Mouse (Mus musculus): ENCODE measurements around the gene Atf4. TPM values are rescaled to one million over a fixed set of nuclear protein-coding genes. Genes with fewer than 3 reads are reported as not detected.

The Atf4 gene
- total RNA-seq, 2 experiments from 2014 or later: 263 to 281 TPM

DNA sequence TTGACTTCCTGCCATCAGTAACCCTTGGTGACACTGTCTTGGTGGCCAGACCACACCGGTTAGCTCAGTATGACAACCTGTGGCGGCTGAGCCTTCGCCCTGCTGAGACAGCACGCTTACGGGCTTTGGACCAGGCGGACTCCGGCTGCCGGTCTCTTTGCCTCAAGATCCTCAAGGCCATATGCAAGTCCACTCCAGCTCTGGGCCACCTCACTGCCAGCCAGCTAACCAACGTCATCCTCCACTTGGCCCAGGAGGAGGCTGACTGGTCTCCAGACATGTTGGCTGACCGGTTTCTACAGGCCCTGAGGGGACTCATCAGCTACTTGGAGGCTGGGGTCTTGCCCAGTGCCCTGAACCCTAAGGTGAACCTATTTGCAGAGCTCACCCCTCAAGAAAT, 5.3 kb upstream of the Atf4 start:
- peak in 1 of 2 experiments; percentile 54 for DNase-seq

DNA sequence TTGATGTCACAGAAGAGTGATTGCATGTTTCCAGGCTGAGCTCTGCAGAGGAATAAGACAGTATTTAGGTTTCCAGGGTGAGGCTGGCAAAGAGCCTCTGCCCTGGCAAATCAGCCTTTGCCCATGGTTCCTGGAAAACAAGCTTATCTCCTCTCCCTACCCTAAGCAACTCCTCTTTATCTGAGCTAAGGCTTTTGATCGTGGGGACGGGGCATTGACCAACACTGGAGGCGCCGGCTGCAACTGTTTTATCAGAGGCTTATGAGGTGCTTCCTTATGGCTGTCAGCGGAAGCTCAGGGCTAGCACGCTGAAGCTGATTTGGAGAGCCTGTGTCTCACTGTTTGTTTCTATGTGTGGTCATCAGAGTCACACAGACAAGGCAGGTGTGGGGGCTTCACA, 4.4 kb upstream of the Atf4 start:
- no peak for DNase-seq

DNA sequence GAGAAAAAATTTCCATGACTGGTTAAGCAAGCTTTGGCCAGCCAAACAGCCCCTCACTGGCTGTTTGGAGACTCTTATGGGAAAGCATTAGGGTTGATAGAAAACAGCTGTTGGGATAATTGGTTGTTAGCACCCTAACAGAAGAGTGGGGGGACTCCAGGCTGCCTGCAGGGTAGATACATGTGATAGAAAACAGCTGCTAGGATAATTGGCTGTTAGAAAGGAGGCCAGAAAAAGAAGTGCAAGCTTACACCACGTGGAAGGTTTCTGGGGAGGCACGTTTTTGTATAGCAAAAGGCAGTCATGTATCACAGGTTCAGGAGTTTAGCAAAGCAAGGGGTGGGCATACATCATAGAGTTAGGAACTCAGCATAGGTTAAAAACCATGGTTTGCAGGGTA, 1.5 kb upstream of the Atf4 start:
- no peak for DNase-seq

DNA sequence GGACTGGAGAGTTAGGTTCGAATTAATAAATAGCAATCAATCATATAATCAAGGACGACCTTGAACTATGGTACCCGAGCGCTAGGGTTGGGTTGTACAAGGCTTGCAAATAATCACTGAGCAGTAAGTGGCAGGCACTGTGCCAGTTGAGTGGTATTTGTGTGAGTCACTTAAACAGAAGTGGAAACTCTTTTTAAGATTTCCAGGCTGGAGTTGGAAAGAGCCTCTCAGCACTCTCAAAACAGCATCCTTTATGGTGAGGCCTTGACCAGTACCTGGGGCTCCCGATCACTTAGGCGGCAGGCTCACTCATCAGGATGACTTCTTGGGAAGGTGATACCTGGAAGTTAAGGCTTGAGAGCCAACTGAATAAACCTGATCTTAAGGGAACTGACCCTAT, 777 bp upstream of the Atf4 start:
- DNase-seq: peak; percentile 84 to 86

DNA sequence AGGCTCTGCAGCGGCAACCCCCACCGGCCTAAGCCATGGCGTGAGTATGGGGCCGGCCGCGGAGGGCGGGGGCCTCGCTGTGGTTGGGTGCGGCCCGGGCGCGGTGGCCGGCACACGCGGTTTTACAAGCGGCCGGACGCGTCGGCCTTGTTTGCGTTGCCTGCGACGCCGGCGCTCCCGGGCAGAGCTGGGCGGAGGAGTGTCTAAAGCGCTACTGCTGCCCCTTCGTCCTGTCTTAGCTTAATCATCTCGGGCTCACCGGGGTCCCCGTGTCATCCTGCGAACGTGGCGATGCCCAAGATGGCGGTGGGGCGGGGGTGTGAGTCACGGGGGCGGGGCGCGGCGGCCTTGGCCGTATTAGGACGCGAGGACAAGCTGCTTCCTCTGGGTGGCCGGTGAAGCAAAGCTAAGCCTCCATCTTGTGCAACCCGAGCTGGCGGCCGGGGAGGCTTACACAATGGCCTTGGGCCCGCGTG, 700 bp downstream of the Atf4 start:
- peak; percentile 91 to 93 for DNase-seq

DNA sequence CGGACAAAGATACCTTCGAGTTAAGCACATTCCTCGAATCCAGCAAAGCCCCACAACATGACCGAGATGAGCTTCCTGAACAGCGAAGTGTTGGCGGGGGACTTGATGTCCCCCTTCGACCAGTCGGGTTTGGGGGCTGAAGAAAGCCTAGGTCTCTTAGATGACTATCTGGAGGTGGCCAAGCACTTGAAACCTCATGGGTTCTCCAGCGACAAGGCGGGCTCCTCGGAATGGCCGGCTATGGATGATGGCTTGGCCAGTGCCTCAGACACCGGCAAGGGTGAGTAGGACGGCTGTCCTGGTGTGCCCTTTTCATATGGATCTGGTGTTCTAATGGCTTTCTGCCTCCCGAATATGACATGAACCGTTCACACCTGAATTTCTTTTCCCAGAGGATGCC, 1.3 kb downstream of the Atf4 start:
- no peak for DNase-seq

DNA sequence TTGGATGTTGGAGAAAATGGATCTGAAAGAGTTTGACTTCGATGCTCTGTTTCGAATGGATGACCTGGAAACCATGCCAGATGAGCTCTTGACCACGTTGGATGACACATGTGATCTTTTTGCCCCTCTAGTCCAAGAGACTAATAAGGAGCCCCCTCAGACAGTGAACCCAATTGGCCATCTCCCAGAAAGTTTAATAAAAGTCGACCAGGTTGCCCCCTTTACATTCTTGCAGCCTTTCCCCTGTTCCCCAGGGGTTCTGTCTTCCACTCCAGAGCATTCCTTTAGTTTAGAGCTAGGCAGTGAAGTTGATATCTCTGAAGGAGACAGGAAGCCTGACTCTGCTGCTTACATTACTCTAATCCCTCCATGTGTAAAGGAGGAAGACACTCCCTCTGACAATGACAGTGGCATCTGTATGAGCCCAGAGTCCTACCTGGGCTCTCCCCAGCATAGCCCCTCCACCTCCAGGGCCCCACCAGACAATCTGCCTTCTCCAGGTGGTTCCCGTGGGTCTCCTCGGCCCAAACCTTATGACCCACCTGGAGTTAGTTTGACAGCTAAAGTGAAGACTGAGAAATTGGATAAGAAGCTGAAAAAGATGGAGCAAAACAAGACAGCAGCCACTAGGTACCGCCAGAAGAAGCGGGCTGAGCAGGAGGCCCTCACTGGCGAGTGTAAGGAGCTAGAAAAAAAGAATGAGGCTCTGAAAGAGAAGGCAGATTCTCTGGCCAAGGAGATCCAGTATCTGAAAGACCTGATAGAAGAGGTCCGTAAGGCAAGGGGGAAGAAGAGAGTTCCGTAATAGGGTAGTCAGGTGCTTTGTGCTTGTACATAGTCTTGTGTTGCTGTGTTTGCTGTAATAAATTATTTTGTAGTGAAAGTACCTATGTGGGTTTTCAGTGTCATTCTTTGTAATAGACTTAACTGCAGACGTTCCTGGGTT, 1.9 kb downstream of the Atf4 start:
- DNase-seq: no peak

DNA sequence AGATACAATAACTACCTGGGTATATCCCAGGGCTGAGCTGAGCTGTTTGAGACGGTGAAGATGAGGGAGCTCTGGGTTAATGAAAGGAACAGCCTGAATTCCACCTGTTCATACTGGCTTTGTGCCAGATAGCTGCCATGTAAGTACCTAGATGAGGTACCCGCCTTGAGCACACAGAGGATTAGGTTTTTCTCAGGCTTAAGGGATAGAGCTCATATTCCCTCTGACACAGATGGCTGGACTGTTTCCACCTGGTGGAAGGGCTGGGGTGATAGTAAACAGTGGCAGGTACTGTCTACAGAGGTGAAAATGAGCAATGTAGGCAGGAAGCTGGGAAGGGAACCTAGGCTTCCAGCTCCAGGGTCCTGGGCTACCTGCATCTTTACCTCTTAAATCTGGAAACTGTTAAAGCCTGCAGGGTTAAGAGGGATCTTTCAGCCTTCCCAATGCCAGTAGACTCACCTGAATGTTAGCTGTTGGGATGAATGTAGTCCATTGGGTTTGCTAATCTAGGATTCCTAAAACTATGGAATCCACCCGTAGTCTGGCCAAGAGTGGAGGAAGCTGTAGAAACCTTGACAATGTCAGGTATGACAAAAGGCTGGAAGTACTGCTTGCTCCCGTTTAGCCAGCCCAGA, 2.7 kb downstream of the Atf4 start:
- DNase-seq: no peak

DNA sequence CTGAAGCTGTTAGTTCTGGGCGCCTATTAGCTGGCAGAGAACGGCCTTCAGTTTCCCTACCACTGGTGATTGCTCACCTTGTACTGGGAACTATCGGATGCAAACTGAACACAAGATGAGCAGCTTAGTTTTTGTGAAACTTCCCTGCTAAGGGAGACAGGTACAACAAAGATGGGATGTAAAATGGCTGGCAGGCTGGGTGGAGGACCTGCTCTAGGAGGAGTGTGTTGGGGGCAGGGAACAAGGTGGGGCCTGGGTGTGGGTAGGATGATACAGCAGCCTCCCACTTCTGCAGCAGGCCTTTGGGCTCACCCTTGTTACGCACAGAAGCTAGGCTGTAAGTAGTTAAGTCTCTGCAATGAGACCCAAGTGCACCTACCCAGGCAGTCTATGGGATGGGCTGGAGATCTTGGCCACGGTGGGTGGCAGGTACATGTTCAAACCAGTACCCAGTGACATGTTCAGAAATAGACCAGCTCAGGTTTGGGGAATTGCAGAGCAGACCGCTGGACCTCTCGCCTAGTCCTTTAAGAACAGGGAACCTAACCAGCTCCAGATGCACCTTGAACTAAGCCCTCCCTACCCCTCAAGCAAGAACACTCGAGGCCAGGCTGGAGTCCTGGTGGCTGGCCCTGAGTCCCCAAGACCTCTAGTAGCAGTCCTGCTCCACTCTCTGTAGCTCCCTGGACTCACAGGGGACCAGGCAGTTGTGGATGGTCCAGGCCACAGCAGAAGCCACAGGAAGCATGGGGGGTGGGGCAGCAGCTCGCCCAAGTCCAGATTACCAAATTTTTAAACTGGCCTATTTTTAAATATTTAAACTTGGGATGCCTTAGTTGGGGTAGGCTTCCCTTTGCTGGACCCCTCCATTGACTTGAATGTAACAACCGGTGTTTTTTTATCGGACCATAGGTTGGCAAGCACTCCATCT, 3.5 kb downstream of the Atf4 start:
- peak; percentile 29 to 37 for DNase-seq

DNA sequence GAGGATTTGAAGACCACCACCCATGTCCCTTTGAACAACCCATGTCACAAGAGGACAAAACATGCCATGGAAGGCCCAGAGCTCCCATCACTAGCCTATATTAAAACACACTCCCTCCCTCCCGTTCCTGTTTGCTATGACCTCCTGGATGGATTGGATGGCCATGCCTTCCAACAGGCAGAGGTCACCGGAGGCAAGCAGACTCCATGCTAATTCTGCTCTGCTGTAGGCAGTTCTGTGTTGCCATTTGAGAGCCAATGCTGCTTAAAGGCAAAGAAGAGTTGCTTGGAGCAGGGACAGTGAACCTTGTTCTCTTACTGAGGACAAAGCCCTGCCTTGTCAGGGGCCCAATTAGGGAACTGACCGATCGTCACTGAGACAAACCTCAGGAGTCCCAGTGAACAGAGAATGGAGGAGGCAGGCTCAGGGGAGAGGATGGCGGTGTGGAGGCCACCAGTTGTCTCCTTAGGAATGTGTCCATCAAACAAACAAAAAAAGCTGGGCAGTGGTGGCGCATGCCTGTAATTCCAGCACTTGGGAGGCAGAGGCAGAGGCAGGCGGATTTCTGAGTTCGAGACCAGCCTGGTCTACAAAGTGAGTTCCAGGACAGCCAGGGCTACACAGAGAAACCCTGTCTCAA, 4.5 kb downstream of the Atf4 start:
- DNase-seq: no peak

DNA sequence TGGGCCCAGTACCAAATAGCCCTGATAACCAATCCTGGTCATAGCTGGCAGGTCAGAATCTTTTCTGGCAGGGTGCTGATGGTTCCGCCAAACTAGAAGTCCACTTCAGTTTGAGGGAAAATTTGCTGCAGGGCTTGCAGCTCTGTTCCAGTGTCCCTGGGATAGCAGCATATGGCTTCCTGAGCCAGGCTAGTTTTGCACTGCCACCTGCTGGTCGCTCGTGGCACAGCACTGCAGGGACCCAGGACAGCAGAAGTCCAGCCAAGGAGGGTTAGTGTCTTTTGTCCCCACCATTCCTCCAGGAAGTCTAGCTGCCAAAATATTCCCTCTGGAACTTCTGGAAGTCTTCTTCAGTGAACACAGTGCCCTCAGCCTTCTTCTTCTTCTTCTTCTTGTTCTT, 5.7 kb downstream of the Atf4 start:
- DNase-seq: peak; percentile 86 to 89

DNA sequence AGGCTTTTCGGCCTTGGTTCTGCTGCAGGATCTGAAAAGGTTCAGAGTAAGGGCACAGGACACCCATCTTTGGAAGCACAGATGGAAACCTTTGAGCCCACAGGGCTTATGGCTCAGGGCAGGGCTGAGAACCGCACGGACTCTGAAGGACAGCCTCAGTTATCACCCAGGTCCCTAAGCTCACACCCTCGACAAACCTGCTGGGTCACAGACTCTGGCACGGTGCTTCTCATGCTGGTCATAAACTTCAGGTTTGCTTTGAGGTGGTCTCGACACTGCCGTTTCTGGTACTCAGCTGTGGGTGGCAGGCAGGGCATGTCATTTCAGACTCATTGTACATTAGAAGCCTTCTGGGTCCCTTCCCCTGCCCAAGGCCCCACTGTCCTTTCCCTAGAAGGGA, 6.1 kb downstream of the Atf4 start:
- no peak for DNase-seq

DNA sequence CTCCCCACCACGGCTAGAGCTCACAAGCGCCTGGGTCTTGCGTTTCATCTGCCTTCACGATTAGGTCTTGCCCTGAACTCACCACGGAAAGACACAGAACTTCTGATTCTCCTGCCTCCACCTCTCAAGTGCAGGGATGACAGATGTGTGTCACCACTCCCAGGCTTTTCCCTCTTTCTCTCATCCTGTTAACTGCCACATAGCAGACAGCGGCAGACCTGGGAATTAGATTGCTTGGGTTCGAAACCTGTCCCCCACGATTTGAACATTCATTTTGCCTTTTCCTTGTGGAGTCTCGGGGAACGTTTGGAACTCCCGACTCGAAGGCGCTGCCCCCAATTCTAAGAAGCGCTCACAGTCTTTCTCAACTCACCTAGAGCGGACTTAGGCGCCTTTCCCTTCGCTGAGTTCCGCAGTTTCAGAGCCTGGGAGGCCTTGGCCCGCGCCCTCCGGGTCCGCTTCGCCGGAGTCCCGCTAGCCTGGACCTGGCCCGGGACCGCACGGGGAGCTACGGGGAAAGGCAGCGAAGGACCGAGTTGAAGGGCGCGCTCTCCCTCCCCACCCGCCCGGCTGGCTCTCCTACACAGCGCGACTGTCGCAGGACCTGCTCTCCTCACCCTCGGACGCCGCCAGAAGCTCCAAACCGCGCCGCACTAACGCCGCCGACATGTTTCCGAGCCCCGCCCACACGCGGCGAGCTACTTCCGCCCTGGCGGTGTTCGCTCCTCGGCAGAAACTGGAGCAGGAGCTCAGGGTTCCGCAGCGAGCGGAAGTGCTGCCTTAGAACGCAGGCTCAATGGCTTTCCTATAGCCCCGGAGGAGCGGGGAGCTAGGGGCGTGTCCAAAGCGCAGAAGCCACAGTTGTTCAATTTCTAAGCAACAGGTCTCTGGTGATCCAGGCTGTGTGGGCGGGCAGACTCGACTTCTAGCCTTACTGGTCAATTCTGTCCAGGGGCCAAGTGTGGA, 8.9 kb downstream of the Atf4 start, which contains the start of gene Rps19bp1:
Gene Rps19bp1, minus strand, starts transcription at position 706 of the 966 bp plus-strand sequence.
- DNase-seq: peak; percentile 92

DNA sequence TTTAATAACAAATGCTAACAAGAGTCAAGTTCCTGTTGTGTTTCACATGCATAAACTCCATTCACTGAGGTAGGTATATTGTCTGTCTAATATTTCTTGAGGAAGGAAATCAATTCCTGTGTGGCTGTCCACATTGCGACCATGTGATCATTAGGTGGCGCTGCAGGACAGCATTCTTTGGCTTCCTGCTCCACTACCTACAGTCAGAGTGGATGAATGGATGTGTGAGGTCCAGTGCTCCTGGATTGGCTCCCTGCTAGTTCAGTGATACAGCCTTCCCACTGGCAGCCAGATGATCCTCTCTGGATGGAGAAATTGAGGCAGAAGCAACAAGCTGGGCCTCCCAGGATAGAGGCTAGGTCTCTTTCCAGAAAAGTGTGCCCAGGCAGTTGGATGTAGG, 11.3 kb downstream of the Atf4 start:
- DNase-seq: peak; percentile 80 to 84

DNA sequence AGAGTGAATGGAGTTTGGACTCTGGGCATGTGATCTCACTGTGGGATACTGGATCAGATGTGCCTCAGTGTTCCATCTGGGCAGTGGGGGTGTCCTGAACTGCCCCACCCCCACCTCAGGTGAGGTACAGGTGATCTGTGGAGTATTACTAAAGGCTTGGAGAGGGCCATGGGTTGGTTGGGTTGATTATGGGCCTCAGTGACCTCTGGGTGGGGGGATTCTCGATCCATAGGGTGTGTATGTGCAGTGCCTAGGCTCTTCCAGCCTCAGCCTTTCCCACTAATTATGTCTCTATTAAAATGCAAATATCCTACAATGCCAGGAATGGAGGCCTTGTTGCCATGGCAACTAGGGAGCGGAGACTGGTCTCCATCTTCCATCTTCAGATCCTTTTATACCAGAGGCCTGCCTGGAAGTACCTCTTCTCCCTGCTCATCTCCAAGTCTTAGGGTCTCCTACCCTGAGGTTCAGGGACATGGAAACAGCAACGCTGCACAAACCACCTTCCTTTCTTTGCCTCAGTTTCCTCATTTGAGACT, 16.9 kb downstream of the Atf4 start:
- DNase-seq: no peak

DNA sequence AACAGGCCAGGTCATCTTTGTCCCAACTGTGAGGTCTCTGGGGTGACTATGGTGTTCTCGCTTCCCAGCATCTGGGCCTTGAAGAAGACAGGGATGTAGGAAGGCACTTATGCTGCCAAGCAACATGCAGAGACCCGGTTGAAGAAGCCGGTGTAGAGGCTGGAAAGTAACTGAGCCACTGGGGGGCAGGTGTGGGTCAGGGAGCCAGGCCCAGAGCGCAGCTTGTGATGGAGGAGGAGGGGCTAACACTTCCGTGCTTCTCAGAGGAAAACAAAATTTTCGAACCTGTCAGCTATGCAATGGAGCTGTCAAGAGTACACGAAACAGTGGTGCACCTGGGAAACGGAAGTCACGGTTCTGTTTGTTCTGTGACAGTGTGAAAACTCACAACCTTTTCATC, 22.1 kb downstream of the Atf4 start:
- DNase-seq: no peak

DNA sequence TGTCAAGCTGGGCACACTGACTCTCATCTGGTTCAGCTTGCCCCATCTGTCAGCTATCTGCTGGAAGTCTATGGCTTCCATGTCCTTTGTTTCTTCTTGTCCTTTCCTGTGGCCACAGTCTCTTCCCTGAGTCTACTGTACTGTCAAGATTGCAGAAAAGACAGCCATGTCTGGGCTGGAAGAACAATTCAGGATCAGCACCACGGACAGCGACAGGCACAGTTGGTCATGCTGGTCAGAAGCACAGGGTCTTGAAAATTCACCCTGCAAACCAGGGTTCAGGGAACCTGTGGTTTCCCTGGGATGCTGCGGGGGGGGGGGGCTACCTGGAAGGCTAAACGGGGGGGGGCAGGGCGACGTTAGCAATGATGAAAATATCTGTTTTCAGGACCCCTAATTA, 22.6 kb downstream of the Atf4 start:
- DNase-seq: peak; percentile 77 to 78

DNA sequence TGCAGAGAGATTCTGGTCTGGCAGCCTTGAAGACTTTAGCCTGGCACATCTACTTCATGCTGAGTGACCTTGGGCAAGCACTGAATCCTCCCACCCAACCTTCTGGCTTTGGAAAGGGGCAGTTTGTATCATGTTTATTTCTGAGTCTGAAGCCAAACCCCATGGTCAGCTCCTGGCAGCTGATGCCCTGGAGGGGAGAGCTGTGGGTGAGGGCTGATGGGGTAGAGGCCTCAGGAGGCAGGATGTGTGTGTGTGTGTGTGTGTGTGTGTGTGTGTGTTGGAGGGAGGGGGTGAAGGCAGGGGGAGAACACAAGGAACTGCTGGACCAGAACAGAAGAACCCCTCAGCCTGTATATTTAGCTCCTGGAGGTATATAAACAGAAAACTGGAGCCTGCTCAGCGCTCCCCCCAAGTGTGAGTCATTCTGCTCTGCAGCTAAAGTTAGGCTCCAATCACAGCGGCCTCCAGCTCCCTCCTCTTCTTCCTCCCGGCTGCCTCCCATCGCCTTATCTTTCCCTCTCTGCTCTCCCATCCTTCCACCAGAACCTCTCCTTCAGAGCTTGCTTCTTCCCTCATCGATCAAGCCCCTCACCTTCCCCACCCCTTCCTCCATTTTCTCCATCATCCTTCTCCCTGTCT, 23.3 kb downstream of the Atf4 start:
- no peak for DNase-seq

DNA sequence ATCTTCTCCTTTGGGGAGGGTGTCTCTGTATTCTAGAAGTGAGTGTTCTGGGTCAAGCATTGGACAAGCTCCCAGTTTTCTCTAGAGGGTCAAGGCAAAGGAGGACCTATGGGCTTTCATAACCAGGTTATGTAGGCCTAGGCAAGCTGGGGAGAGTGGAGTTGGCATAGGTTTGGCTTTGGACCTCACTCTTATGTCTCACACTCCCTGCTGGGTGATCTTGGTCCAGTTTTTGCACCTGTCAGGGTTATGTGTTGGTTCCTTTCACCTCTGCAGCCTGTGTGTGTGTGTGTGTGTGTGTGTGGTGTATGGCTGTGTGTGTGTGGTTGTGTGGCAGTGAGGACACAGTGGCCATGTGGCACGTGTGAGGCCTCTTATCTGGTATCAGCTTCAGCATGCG, 24.1 kb downstream of the Atf4 start:
- DNase-seq: no peak

DNA sequence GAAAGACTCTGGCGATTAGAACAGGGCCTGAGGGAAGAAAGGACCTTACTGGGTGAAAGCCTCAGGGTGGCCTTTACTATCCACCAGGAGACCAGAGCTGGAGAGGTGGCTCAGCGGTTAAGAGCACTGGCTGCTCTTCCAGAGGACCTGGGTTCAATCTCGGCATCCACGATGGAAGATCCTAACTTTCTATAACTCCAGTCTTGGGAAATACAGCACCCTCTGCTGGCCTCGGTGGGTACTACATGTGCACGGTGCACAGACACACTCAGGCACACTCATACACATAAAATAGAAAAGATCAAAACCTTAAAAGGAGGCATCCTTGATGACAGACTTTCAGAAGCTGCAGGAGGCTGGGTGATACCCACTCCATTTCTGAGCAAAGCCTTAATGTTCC, 25.7 kb downstream of the Atf4 start:
- DNase-seq: peak in 1 of 2 experiments; percentile 43

Data from adrenal gland, postnatal 36 days (tissue).